Mouse (Mus musculus): ENCODE results near the gene Ttc27.

GRCm38 (mm10) chr17:74842603-74843002 is 125.1 kb downstream of the Ttc27 start:
- TF ChIP-seq SIN3A (IDR thresholded peaks at IDR 0.05; ENCODE audit: low read length), result no peak
- no peak for TF ChIP-seq CTCF (conservative IDR thresholded peaks at IDR 0.05 in 1 of 2, IDR thresholded peaks at IDR 0.05 in 1 of 2; ENCODE audit: low read depth in 2 of 2, low read length in 2 of 2)
- no peak for TF ChIP-seq JUND (conservative IDR thresholded peaks at IDR 0.05; ENCODE audit: low read depth, low read length)

All from CH12.LX (cell line).